Mouse (Mus musculus): ENCODE data around the gene Vgll4. TPM values are rescaled to one million over a fixed set of nuclear protein-coding genes. Genes with fewer than 3 reads are reported as not detected.

Vgll4 gene
- polyA plus RNA-seq, 2 experiments: 4.6 to 5.5 TPM

GRCm38 (mm10) chr6:114869501-114870076 lies 100.2 kb downstream of the Vgll4 start:
- TF ChIP-seq CTCF (IDR thresholded peaks at IDR 0.05; ENCODE audit: low read depth) (no peak), EP300 (IDR thresholded peaks at IDR 0.05; ENCODE audit: low read depth) (no peak)
- no peak overlapping the region for H3K4me3 ChIP-seq (ENCODE audit: insufficient read depth in 1 of 2, low read depth in 2 of 2, low read length in 2 of 2)
- DNase-seq (ENCODE audit: low read depth in 3 of 3, low spot score in 3 of 3) (no peak), ATAC-seq (ENCODE audit: insufficient read depth) (no peak)
- H3K9ac ChIP-seq (replicated peaks): no peak overlapping the region
- H3K4me2 ChIP-seq (ENCODE audit: low read depth): no peak overlapping the region
- H3K27ac ChIP-seq: no peak overlapping the region
- H3K36me3 ChIP-seq (replicated peaks; ENCODE audit: control insufficient read depth, insufficient read depth, low read depth): no peaks in the 10 kb centered on the region
- no peaks in the 10 kb centered on the region for H3K9me3 ChIP-seq (ENCODE audit: control insufficient read depth, low read length)
- H3K27me3 ChIP-seq (ENCODE audit: control insufficient read depth, insufficient read depth, low read length): no peaks in the 10 kb centered on the region
- WGBS (ENCODE audit: insufficient replicate concordance): 68% methylated on average over 6 of the region's 6 CpGs
- peaks cover 5 to 14% of the 10 kb centered on the region in 2 experiments for H3K4me1 ChIP-seq (replicated peaks; ENCODE audit: control insufficient read depth in 2 of 2, insufficient read depth in 2 of 2, low read length in 1 of 2)

DNA sequence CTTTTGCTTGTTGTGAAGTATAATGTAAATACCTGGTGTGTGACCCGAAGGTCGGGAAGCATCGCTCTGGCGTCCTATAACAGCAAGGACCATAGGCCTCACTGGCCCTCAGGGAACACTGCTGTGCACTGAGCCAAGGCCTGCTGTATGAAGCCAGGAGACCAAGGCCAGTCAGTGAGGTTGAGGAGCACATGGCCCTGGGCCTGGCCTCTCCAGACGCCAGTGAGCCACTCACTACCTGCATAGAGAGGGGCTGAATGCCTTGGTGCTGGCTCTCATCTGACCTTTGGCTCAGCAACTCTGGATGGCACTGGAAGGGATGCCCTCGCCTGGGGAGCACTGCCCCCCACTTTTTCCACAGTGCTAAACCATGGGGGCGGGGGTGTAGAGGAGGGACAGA lies 101.1 kb downstream of the Vgll4 start:
- TF ChIP-seq EP300 (IDR thresholded peaks at IDR 0.05; ENCODE audit: low read depth): no peak
- TF ChIP-seq CTCF (IDR thresholded peaks at IDR 0.05; ENCODE audit: low read depth): no peak
- H3K9me3 ChIP-seq (ENCODE audit: control insufficient read depth, low read length): no peaks in the 10 kb centered on the region
- no peaks in the 10 kb centered on the region for H3K36me3 ChIP-seq (replicated peaks; ENCODE audit: control insufficient read depth, insufficient read depth, low read depth)
- ATAC-seq (ENCODE audit: insufficient read depth): no peak
- H3K27me3 ChIP-seq (ENCODE audit: control insufficient read depth, insufficient read depth, low read length): no peaks in the 10 kb centered on the region
- H3K27ac ChIP-seq: no peak overlapping the region
- H3K4me1 ChIP-seq (replicated peaks; ENCODE audit: control insufficient read depth in 2 of 2, insufficient read depth in 2 of 2, low read length in 1 of 2): peaks cover 2 to 7% of the 10 kb centered on the region in 2 experiments
- H3K4me3 ChIP-seq (ENCODE audit: insufficient read depth in 1 of 2, low read depth in 2 of 2, low read length in 2 of 2): no peak overlapping the region
- H3K9ac ChIP-seq (replicated peaks): no peak overlapping the region
- no peak overlapping the region for H3K4me2 ChIP-seq (ENCODE audit: low read depth)
- 73% methylated on average over 7 of the region's 7 CpGs for WGBS (ENCODE audit: insufficient replicate concordance)
- DNase-seq (ENCODE audit: low read depth in 3 of 3, low spot score in 3 of 3): no peak

DNA sequence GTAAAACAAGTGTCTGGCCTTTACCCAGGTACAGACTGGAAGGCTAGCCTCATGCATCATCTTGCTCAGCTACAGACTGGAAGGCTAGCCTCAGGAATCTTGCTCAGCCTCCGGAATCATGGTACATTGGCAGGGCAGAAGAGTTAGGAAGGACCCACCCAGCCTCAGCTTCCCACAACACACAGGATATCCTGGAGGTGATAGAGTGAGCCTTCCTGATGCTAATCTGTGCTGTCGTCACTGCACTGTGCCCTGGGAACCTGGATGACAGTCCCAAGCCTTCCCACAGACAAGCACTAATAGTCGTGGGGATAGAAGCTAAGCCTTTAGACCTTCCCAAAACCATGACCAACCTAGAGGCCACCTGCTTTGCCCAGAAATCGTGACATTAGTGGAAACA lies 103.2 kb downstream of the Vgll4 start:
- no peak overlapping the region for H3K4me3 ChIP-seq (ENCODE audit: insufficient read depth in 1 of 2, low read depth in 2 of 2, low read length in 2 of 2)
- 42% methylated on average over 4 of the region's 4 CpGs for WGBS (ENCODE audit: insufficient replicate concordance)
- H3K9me3 ChIP-seq (ENCODE audit: control insufficient read depth, low read length): no peaks in the 10 kb centered on the region
- no peak overlapping the region for H3K4me2 ChIP-seq (ENCODE audit: low read depth)
- H3K36me3 ChIP-seq (replicated peaks; ENCODE audit: control insufficient read depth, insufficient read depth, low read depth): peaks cover 2% of the 10 kb centered on the region; the same call in 1 of the 2 replicates
- no peak for ATAC-seq (ENCODE audit: insufficient read depth)
- H3K9ac ChIP-seq (replicated peaks): no peak overlapping the region
- H3K27me3 ChIP-seq (ENCODE audit: control insufficient read depth, insufficient read depth, low read length): no peaks in the 10 kb centered on the region
- no peak for DNase-seq (ENCODE audit: low read depth in 3 of 3, low spot score in 3 of 3)
- no peaks in the 10 kb centered on the region for H3K4me1 ChIP-seq (replicated peaks; ENCODE audit: control insufficient read depth in 2 of 2, insufficient read depth in 2 of 2, low read length in 1 of 2)
- TF ChIP-seq CTCF (IDR thresholded peaks at IDR 0.05; ENCODE audit: low read depth) (no peak), EP300 (IDR thresholded peaks at IDR 0.05; ENCODE audit: low read depth) (no peak)
- no peak overlapping the region for H3K27ac ChIP-seq

GRCm38 (mm10) chr6:114866078-114866477 lies 103.7 kb downstream of the Vgll4 start:
- Histone ChIP-seq H3K9ac (replicated peaks) (no peak overlapping the region), H3K4me1 (replicated peaks; ENCODE audit: control insufficient read depth in 2 of 2, insufficient read depth in 2 of 2, low read length in 1 of 2) (no peaks in the 10 kb centered on the region), H3K4me2 (ENCODE audit: low read depth) (no peak overlapping the region), H3K4me3 (ENCODE audit: insufficient read depth in 1 of 2, low read depth in 2 of 2, low read length in 2 of 2) (no peak overlapping the region), H3K9me3 (ENCODE audit: control insufficient read depth, low read length) (no peaks in the 10 kb centered on the region), H3K36me3 (replicated peaks; ENCODE audit: control insufficient read depth, insufficient read depth, low read depth) (peaks cover 3% of the 10 kb centered on the region; the same call in 1 of the 2 replicates), H3K27ac (no peak overlapping the region), H3K27me3 (ENCODE audit: control insufficient read depth, insufficient read depth, low read length) (no peaks in the 10 kb centered on the region)
- DNase-seq (ENCODE audit: low read depth in 3 of 3, low spot score in 3 of 3) (no peak), ATAC-seq (ENCODE audit: insufficient read depth) (no peak)
- 56% methylated on average over 3 of the region's 3 CpGs for WGBS (ENCODE audit: insufficient replicate concordance)
- TF ChIP-seq CTCF (IDR thresholded peaks at IDR 0.05; ENCODE audit: low read depth) (no peak), EP300 (IDR thresholded peaks at IDR 0.05; ENCODE audit: low read depth) (no peak)

DNA sequence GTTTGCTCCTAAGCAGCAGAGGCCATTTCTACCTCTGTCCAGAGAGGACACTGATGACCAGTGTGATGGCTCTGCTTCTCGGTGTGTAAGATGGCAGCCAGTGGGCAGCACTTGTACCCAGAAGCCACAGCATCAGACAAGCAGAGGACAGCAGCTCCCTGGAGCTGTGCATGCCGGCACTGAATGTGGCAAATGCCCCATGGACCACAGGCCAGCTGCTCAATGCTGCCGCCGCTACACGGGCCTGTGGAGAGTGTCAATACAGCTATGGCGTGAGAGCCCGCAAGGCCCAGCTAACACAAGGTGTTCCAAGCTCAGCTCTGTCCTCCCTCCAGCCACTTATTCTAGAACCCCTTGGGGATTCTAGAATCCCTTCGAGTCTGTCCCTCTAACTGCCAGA lies 105.4 kb downstream of the Vgll4 start:
- Histone ChIP-seq H3K9me3 (ENCODE audit: control insufficient read depth, low read length) (no peaks in the 10 kb centered on the region), H3K4me1 (replicated peaks; ENCODE audit: control insufficient read depth in 2 of 2, insufficient read depth in 2 of 2, low read length in 1 of 2) (no peaks in the 10 kb centered on the region), H3K27ac (no peak overlapping the region), H3K36me3 (replicated peaks; ENCODE audit: control insufficient read depth, insufficient read depth, low read depth) (peaks cover 4% of the 10 kb centered on the region; the same call in 1 of the 2 replicates), H3K4me2 (ENCODE audit: low read depth) (no peak overlapping the region), H3K9ac (replicated peaks) (no peak overlapping the region), H3K4me3 (ENCODE audit: insufficient read depth in 1 of 2, low read depth in 2 of 2, low read length in 2 of 2) (no peak overlapping the region), H3K27me3 (ENCODE audit: control insufficient read depth, insufficient read depth, low read length) (no peaks in the 10 kb centered on the region)
- no peak for DNase-seq (ENCODE audit: low read depth in 3 of 3, low spot score in 3 of 3)
- TF ChIP-seq EP300 (IDR thresholded peaks at IDR 0.05; ENCODE audit: low read depth) (no peak), CTCF (IDR thresholded peaks at IDR 0.05; ENCODE audit: low read depth) (no peak)
- WGBS (ENCODE audit: insufficient replicate concordance): 76% methylated on average over 8 of the region's 8 CpGs
- ATAC-seq (ENCODE audit: insufficient read depth): no peak

Data from liver, embryonic 14.5 days (tissue).